Mouse (Mus musculus) kidney, postnatal 25 days (tissue): Measurements from ENCODE around the gene Tmem100.

Experiments used
- DNase-seq, 2 experiments: peaks; one replicate each; pipeline ENCODE4 v3.0.0; 2021; ENCODE audit warnings: mixed read lengths in 2 of 2

Tmem100 gene

DNA sequence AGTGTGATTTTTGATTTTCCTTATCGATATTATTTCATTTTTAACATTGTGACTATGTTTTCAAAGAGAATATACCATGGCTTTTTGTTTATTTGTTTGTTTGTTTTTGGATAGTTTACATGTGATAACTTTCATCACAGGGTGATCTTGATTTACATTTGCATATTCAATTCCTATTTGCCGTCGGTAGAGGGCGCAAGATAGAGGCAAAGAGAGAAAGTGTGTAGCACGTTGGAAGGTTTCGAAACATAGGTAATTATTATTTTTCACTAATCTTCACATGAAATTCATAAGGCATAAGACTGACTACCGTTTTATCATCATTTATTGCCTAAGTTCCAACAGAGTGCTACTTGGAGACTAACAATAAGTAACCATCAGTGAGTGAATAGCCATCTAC, 11.0 kb upstream of the Tmem100 start:
- peak in 1 of 2 experiments; percentile 71 for DNase-seq

DNA sequence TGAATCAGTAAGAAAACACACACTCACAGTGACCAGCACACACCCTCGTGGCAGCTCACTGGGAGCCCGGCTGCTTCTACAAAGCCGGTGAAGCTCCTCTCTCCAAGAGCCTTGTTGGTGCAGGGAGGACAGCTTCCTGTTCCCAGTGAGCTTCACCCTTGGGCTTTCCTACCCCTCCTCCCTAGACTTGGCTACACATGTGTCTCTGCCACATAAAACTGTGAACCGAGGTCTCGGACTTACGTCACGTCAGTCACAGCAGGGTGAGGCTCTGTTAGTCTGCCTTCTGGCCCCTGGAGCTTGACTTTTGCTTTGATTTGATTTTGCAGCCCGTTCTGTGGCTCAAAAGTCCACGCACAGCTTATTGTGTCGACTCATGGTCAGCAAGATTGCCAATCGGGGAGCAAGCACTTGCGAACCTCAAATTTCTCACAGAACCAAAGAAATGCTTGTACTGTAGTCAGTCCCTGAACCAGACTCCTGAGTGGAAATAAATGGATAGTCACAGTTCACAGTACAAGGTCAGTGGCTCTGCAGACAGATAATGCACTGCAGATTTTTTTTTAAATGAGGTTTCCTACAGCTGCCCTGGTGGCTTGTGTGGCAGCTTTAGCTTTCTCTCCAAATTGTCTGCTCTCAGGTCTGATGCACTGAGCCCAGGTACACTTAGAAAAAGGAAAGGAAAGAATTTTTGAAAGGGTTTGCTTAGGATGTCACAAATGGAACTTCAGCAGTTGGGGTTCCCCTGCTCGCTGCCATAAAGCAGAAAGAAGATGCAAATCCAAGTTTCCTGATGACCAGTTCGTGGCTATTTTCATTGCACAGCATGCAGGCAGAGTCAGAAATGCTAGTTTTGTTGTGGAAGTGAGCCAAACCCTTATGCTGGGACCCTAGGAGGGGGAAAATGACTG, 4.0 kb upstream of the Tmem100 start:
- peak; percentile 10 to 65 for DNase-seq

DNA sequence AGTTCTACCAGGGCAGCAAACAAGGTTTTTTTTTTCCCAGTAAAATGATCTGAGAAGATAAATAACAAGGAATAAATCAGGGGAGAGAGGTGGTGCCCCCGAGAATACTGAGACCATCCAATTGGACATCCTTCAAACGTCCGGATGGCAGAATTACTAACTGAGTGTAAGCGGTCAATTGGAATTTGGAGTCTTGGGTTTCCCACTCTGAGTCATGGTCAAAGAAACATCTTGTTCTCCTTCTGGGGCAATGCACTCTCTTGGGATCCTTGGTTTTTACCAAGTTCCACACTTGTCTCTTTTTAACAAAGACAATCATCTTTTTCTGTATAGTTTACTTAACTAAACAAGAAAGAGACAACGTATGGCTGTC, 3.4 kb upstream of the Tmem100 start:
- DNase-seq: no peak

DNA sequence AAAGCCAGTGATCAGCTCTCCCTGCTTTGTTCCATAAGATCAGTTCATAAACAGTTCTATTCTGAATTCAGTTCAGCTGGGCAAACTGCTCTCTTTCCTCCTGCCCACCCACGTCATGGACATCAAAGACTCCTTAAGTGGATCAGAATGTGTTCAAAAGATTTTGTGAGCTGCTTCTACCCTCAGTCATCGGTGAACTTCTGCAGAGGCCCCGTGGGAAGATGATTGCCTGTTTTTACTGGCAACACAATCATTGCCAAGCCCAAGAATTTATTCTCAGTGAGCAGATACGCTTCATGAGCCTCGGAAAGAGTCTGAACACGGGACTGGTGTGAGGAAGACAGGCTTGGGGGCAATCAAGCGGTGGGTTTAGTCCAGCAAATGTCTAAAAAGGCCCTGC, 2.9 kb upstream of the Tmem100 start:
- DNase-seq: no peak

DNA sequence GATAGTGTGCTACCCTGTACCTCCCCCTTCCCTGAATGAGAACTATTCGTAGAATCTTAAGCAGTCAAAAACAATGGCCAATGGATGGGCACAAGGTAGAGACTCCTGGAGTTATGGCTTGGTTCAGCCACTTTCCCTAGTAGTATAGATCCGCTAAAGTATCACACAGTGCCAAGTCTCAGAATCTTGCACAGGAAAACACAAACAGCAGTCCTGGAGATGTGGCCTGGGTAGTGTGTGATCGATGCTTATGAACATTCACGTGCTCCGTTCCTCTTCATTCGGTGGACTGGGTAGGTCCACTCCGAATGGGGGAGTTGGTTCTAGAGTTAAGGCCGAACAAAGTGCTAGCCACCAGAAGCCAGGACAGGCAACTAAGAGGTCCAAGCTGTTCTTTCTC, 1.4 kb upstream of the Tmem100 start:
- DNase-seq: no peak

DNA sequence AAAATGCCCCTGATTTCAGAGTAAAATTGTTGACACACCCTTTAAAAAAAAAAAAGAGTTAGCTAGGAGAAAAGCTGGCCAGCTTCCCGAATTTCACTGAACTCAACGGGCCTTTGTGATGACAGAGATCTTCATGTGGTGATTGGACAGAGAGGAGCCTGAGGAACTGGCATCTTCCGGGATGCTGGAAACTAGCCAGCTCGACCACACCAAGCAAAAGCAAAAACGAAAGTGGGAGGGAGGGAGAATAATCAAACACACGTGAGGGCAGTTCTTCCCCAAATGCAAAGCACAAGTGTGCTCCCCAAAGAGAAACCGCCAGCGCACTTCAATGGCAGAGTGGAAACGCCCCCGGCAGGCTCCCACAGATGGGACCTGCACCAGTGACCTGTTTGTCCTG, 794 bp upstream of the Tmem100 start:
- peak; percentile 81 for DNase-seq

DNA sequence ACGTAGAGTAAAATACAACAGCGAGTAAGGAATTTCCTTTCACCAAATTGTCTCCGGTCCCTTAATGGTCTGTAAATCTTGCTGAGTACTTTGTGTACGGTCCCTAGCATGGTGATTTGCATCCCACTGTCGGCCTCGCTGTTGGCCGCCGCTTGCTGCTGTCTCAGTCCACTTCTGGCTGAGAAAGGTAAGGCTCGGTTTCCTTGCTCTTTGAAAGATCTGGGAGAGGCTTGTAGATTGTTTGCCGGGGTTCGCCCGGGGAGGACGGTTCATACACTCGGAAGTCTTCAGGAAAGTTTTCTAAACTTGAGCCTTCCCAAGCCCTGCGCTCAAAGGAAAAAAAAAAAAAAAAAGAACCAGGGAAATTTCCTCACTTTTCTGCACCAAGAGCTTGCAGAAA, 409 bp downstream of the Tmem100 start:
- DNase-seq: peak; percentile 60 to 70

DNA sequence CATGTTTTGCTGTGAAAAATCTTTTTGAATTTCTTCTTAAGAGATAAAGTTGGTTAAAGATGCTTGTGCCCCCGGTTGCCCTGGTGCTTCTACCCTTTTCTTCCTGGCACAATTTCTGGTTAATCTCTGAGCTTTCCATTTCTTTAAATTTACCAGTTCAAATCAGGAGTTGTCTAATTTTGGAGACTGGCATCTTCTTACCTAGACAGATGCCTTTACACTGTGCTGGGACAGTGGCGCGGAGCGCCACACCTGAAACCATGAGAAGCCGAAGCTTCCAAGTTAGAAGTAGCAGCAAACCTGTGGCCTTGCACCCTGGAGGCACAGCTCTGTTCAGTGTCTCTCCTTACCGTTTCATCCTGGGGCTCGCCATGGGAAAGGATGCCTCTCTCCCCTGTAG, 928 bp downstream of the Tmem100 start:
- no peak for DNase-seq

DNA sequence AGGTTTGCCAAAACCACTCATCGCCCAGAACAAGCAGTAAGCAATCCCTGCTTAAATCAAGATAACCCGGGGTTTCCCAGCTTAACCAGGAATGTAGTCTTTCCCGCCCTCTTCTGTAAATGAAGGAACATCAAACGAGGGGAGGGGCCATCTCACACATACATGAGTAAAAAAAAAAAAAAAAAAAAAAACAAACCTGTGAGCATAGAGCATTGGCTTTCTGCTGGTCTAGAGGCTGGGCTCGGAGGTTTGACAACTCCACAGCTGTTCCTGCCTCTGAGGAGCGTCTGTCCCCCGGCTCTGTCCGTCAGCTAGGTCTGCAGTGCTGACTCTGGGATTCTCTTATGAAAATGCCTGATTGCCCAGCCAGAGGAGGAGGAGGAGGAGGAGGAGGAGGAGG, 2.7 kb downstream of the Tmem100 start:
- DNase-seq: no peak

DNA sequence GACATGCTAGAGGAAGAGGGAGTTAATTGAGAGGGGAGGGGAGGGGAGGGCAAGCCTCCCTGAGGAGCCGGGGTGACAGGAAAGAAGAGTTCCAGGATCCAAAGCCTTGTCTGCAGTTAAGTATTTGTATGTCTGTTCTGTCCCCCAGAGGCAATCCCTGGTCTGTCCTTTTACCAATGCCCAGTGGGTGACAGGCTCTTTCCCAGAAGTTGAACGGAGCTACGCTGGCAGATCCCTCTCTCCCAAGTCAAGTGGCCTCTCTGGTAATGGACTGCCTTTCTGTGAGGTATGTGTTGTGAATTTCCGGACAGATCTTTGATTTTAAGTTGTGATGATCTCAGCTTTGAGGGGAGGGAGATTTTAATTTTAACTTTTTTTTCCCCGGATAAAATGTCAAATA, 3.3 kb downstream of the Tmem100 start:
- no peak for DNase-seq

DNA sequence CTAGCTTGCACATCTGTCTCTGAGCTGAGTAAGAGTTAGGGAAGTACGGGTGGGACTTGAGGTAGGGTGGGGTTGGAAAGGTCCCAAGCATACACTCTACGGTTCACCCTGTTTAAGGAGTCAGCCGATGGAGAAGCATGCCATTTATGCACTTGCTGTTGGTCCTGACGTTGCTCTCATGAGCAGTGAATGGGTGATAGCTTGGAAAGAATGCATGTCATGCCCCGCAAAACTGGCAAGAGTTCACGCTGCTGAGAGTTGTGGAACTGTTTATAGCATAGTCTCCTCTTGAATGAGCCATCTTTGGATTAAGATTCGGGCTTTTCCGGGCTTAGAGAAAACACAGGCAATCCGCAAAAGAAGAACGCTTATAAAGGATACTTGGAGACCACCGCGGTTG, 4.5 kb downstream of the Tmem100 start:
- no peak for DNase-seq

DNA sequence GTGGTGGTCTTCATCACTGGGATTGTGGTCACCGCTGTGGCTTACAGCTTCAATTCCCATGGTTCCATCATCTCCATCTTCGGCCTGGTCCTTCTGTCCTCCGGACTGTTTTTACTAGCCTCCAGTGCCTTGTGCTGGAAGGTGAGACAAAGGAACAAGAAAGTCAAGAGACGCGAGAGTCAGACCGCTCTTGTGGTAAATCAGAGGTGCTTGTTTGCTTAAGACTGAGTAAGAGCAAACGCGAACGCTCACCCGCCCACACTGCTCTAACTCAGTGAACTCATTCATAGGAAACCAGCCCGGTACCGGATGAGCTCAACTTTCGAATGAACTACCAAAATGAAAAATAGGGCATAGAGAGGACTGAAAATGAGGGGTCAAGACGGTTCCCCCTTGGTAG, 5.4 kb downstream of the Tmem100 start:
- DNase-seq: no peak

DNA sequence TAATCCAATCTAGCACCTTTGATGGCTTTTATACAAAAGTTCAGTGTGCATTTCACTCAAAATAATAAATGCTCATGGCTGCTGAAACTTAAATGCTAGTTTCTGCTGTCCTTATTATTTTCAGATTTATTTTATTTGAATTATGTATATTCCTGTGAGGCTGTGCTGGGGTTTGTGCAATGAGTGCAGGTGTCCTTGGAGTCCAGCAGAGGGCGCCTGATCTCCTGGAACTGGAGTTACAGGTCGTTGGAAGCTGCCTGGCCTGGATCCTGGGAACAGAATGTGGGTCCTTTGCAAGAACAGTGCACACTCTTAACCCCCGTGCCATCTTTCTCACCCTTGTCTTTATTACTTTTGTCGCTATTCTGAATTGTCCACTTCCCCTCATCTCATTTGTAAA, 6.3 kb downstream of the Tmem100 start:
- no peak for DNase-seq

DNA sequence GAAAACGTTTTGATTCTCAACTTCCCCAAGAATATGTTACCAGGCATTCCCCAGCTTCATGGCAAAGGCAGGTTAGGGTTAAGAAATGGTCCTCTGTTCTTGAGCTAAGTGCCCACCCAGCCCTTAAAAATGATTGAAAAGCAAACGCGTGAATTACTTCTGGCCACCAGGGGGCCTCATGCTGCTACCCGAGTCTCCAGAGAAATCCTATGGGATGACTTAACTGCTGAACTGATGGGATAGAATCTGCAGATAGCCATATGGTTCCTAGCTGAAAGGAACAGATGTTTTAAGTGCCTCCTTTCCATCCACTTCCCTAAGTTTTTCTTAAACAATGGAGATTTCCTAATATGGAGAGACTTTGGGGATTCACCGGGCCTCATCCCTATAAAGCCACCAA, 7.9 kb downstream of the Tmem100 start:
- DNase-seq: peak; percentile 37 to 60

DNA sequence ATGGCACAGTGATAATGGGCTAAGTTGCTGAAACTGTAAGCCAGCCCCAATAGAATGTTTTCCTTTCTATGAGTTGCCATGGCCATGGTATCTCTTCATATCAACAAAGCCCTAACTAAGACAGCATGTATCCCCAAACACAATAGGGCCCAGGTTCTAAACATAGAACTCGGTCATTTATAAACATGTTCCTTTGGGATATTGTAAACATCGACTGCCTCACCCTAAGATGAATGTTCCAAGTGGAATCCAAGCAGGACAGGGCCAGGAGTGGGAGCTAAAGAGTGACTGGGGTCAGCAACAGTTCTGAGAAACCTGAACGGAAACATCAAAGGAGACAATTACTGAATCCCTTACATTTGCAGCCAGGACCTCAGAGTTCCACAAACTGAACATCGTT, 14.3 kb downstream of the Tmem100 start:
- DNase-seq: no peak

DNA sequence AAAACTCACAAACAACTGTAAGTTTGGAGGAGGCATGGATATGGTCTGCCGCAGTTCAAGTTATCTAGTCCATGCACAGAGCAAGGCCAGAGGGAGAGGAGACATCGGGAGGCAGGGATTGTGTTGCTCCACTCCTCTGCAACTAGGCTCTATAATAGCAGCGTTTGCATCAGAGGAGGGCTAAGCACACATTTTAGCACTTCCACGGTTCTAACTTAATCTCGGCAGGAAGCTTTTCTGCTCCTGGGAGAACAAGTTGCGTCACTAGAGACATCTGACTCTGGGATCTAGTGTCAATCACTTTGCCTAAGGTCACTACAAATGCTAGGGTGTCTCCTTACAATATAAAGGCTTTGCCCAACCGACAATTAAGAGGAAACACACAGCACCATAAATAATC, 16.1 kb downstream of the Tmem100 start:
- DNase-seq: no peak

DNA sequence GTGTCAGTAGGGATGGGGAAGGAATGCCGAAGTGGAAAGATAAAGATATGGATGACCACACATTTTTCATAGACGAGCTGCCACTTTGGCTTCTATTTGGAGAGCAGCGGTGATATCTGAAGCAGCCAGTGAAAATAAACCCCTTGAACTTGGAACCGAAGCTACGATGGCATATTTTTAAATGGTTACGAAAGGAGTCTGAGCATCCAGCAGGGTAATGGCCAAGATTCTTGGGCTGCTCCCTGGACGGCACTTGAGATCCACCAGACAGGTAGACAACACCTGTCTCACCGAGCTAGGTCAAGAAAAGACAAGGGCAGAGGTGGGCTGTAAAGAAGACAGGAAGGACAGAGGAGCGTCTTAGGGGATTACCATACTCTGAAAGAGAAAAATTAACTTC, 17.1 kb downstream of the Tmem100 start:
- no peak for DNase-seq

DNA sequence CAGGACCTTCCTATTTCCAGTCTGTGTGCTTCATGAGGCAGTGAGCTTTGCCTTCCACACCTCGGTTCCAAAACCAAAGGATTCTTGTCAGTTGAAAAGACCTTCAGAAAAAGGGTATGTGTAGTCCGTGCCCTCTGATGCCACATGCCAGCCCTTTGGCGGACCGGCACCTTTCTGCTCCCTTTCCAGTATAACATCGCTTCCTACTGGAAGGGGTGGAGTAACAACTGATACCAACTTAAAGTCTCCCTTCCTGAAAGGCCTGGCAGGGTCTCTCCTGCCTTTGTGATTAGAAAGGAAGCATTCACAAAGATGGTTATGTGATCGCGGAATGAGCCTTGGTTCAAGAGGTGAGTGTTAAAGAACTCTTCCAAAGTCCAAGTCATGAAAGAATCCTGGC, 19.9 kb downstream of the Tmem100 start:
- no peak for DNase-seq

DNA sequence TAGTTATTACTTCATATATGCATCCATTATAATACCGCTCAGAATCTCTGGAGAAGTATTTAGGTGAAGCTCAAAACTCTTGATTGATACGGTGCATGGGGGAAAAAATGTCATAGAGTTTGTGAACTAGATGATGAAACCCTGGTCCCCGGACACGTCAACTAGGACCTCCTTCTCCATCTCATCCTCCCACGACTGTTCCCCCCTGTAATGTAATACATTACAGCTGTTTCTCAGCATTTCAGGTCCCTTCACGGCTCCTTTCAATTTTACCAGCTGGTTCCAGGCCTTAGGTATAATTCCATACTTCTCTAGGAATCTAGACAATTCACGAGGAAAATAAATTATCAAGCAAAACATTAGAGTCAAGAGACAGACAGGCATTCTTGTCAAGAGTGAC, 22.6 kb downstream of the Tmem100 start:
- DNase-seq: no peak

DNA sequence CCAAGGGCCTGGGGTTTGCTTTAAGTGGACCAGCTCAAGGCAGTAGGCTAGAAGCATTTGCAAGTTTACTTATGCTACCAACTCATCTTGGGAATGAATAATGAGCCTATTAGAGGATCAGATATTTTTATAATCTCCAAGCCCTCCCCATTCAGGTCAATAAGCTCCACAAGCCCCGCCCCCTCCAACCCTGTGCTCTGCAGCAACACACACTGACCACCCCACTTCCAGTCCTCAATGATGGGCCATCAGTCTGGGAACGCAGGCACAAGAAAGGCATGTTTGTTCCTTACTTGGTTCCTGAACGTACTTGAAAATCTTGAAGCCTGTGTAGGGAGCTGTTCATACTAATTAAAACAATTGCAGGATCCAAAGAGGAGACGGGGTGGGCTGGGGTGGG, 23.7 kb downstream of the Tmem100 start:
- DNase-seq: no peak

DNA sequence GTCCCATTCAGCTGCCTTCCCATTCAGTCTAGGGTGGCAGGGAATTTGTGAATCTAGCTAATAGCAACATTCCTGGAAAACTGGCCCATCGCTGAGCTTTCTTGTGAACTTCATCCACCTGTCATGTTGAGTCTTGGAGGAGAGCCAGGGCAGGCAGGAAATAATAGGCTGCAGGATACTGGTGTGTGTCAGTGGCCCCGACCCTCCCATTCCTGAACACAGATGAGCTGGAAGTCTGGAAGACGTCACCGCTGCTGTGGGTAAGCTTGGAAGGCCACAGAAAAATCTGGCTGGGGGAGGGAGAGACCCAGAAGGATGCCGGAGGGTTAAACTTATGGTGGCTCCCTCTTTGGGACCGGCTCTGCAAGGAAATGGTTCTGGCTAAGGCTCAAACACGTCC, 24.3 kb downstream of the Tmem100 start:
- DNase-seq: peak; percentile 52 to 65

DNA sequence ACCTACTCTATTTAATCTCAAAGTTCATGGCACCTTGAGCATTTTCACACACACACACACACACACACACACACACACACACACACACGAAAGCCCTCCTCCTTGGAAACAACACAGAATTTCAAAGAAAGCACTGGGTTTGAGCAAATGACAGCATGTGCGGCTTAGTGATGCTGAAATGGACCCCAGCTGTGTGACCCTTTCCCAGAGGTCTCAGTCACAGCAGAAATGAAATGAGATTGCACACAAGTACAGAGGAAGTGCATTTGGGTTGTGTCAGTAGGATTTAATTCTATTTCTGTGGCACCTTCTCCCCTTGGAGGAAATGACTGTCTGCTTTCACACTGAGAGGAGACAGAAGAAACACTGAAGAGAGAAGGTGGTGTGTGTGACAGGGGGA, 26.9 kb downstream of the Tmem100 start:
- no peak for DNase-seq

DNA sequence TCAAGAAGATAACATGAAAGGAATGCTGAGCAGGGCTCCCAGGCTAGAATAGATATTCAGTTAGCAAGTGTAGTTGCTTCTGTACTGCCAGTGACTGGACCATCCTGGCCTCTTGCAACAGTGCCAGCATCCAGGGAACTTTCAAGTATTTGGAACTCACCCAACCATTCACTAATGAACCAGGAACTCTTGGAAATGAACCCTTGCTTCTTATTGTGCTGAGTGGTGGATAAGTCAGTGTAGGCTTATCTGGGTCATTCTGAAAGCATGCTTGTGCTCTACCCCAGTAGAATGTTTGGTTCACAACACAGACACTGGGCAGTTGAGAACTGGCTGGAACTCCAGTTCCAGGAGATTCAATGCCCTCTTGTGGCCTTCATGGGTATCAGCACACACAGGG, 29.1 kb downstream of the Tmem100 start:
- no peak for DNase-seq

DNA sequence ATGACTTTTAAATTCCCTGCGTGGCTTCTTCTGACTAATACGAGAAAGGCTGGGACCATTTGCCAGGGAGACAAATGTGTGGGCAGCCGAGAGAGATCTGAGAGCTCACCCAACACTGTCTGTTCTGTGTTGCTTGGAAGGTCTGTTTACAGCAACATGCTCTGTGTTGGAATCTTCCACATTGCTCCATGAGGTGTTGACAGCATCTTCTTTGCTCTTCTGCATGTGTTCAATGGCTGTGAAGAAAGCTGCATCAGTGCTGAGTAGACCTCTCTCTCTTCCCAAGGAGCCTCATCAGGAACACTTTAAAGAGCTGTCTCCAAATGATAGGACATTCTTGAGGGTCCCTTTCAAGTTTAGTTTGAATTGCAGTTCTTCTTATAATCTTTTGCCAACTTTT, 32.5 kb downstream of the Tmem100 start:
- DNase-seq: no peak
